Mouse (Mus musculus): ENCODE results near the gene Twsg1. TPM values are rescaled to one million over a fixed set of nuclear protein-coding genes. Genes with fewer than 3 reads are reported as not detected.
A peak's percentile ranks its signal among the peaks of the same experiment; 100 is the strongest.

The Twsg1 gene
- total RNA-seq, 2 experiments from 2014 or later, result 27.1 to 27.6 TPM

DNA sequence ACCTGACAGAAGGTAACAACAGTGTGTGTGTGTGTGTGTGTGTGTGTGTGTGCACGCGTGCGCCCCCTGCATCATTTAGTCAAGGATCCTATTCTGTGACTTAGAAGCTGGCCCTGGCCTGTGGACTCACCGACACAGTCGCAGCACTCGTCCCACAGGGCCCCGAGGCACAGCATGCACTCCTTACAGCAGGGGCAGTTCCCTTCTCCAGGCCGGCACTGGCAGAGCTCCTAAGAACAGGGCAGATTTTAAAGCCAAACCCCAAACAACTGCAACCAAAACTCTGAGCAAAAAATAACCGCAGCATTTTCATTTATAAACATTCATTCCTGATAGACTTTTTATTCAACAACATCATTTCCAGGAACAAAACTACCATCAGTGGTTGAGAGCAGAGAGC lies 13.4 kb downstream of the Twsg1 start:
- no peak for DNase-seq (ENCODE audit: low spot score in 2 of 2)

DNA sequence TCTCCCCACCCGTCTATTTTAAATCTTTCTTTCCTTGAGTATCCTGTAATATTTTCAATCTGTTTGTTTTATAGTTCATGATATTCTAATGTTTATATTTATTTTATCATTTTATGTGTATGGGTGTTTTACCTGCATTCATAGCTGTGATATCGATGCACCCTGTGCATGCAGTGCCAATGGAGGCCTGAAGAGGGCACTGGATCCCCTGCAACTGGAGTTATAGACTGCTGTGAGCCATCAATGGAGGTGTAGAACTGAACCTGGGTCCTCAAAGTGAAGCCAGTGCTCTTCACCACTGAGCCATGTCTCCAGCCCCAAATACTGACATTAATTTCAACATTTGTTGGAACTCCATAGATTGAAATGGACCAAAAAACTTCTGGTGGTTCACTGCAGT lies 17.3 kb downstream of the Twsg1 start:
- no peak for DNase-seq (ENCODE audit: low spot score in 2 of 2)

DNA sequence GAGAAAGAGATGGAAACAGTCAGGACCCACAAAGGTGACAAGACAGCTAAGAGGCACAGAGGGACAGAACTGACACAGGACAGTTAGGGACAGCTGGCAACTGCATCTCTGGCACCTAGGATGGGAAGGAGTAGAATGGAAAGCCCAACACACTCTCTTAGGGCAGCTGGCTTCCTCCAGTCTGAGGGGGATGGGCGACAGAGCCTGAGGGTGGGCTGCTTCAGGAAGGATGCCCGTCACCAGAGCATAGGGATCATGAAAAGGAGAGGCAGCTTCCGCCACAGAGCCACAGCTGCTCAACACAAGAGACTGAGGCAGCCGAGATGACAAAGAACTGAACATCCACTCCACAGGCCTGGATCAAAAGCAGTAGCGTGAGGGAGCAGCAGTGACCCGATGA lies 19.5 kb downstream of the Twsg1 start:
- no peak for DNase-seq (ENCODE audit: low spot score in 2 of 2)

DNA sequence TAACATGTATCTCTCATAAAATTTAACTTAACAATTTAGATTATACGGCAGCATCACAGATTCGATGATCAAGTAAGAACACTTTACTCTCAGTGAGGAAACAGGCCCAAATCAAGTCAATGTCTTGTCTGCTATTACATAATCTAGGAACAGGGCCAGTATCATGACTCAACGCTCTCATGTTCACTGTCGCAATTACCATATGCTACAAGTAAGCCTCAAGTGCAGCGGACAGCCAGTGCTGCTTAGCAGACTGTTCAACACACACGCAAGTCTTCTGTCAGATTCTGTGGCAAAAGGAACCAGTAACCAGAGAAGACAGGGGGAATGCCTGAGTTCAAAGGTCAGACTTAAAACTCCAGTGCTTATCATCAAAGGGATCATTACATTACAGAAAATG lies 20.1 kb downstream of the Twsg1 start:
- peak; percentile 69 to 92 for DNase-seq (ENCODE audit: low spot score in 2 of 2)

DNA sequence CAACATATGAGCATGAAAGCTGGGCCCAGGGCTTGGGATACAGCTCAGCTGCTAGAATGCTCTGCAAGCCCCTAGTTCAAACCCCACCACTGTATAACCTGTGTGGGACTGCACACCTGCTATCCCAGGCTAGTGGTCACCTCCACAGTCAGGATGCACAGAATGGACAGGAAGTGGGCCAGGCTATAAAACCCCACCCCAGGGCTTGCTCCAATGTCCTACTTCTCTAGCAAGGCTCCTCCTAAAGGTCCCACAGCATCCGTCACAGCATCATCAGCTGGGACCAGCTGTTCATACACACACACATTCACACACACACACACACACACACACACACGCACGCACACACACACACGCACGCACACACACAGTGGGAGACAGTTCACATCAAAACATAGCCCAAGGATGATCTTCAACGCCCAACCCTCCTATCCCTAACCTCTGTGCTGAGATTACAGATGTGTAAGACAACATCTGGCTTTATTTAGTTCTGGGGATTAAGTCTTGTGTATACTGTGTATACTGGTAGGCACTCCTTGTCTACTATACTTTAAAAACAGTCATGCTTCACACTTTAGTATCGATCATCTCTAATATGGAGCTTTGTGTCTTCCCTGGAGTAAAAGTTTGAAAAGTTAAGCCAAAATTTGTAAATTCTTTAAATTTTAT lies 20.7 kb downstream of the Twsg1 start:
- no peak for DNase-seq (ENCODE audit: low spot score in 2 of 2)

DNA sequence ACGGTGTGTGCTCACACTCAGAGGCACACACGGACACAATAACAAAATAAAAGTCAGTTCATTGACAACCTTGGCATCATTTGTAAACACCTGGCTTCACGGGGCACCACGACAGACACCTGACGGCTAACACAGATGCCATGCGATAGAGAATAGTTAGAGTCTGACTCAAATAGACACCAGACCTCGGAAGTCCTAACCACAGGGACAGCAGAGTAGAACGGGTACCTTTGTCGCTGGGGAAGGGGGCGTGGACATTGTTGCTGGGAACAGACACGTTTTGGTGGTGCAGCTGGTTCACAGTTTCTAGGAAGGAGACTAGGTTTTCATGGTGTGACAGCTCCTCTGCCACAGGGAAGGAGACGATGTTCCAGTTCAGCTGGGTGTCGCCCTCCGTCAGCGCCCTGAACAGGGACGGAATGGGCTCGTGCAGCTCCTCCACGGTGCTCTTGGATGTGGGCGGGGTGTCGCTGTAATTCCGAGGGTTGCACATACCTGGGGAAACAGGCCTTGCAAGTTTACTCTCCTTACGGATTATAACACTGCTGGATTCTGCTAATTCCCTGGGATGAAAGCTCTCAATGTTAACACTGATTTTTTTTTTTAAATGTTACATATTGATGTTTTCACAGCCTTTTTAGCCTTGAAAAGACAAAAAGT lies 21.6 kb downstream of the Twsg1 start:
- DNase-seq (ENCODE audit: low spot score in 2 of 2), result no peak

DNA sequence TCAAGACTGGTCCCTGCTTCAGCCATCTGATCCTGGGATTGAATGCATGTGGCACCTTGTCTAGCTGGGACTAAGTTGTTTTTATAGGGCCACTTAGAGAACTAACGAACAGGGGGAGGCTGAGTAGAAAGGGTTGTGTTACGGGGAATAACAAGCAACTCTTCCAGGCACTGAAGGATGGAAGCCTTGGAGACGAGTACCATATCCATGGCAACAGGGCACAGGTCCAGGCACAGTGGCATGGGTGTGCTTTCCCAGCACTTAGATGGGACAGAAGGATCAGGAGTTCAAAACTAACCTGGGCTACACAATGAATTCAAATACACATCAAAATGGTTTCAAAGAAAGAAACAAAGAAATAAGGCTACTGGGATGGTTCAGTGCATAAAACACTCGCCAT lies 23.9 kb downstream of the Twsg1 start:
- DNase-seq (ENCODE audit: low spot score in 2 of 2), result peak in 1 of 2 experiments; percentile 70

DNA sequence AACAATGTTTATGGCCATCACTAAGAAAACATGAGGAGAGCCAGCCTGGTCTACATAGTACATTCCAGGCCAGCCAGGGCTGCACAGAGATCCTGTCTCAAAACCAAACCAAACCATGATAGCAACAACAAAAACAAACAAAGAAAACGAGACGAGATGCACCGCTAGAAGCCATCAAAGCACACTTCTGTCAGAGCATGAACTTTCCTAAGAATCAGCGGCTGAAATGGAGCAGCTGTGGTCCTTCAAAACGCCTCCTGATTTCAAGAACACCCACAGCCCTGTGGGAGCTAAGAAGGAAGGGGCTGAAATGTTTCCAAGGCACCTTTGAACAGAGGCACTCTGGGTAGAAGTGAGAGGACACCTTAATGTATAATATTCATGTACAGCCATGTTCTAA lies 26.8 kb downstream of the Twsg1 start:
- DNase-seq (ENCODE audit: low spot score in 2 of 2), result no peak

DNA sequence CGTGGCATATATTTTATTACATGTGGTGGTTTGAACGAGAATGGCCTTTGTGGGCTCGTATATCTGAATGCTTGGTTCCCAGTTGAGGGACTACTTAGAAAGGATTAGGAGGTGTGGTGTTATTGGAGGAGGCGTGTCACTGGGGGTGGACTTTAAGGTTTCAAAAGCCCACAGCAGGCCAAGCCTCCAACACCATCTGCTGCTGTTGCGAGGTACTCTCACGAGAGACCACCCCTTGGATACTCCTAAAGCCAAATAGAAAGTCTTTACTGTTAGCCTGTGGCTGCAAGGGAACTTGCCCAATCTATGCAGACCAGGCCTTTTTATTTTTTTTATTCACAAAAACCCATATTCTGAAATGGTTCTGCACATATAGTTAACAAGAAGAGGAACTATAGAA lies 29.1 kb downstream of the Twsg1 start:
- no peak for DNase-seq (ENCODE audit: low spot score in 2 of 2)

DNA sequence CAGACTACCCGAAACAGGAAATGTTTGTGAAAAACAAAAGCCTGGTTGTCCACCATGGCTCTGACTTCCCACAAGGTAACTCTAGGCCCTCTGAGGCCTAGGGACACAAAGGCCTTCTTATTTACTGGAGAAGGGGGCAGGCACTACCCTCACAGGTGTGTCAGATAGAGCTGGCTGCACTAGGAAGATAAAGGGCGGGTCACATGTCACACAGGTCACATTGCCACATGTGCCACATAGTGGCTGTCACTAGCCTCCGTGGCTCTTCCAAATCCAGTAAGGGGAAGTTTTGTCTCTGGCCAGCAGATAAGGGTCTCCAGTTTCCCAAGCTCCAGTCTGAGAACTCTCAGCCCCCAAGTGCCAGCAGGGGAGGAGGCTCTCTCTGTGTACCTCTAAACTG lies 31.8 kb downstream of the Twsg1 start:
- no peak for DNase-seq (ENCODE audit: low spot score in 2 of 2)

DNA sequence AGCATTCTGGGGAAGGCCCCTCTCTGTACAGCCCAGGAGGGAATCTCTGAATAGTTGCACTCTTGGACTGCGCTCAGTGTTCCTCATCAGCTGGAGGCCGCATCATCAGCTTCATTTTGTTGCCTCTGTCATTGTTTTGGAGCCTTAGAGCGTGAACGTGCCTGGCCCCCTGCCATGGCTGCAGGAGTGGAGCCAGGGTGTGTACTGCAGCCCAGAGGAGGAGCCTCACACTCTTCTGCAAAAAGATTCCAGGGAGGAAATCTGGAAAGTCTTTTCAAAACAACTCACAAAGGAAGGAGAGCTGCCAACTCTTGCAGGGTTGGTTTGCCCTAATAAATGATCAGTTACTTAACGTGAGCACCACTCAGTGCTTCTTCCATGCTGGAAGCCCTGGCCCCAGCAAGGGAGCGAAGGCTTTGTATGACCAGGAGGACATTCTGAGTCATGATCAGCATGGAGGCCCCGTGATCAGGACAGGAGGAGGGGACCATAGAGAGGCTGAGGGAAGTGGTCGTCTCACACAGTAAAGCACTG lies 34.8 kb downstream of the Twsg1 start:
- peak; percentile 65 to 86 for DNase-seq (ENCODE audit: low spot score in 2 of 2)

DNA sequence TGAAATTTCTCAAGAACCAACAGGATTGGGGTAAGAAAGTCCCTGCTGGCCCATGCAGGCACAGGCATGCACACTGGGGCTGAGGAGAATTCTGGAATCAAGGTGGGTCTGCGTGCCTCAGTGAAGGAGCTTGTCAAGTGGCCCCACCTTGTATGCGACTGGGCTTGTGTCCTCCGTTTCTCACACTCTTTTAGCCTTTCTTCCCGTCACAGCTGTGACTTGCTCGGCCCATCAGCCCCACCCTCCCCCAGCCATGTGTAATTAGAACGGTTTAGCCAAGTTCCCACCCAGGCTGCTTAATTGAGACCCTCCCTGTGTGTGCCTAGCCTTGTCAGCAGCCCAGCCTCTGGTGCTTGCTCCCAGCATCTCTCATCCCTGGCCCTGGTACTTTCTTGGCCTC lies 36.9 kb downstream of the Twsg1 start:
- DNase-seq (ENCODE audit: low spot score in 2 of 2), result no peak

DNA sequence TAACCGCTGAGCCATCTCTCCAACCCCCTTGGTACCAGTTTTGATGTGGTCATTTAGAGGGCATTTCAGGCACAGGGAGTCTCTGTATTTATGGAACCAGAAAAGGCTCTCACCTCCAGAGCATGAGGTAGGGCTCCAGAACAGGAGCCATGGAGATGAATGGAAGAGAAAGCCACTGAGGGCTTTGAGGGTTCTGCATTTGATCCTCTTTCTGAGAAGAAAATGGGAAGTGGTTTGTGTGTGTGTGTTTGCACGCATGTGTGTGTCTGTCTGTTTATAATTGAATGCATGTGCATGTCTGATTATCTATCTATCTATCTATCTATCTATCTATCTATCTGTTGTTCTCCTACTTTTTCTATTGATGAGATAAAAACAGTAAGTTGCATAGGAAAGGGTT lies 38.8 kb downstream of the Twsg1 start:
- DNase-seq (ENCODE audit: low spot score in 2 of 2), result no peak

DNA sequence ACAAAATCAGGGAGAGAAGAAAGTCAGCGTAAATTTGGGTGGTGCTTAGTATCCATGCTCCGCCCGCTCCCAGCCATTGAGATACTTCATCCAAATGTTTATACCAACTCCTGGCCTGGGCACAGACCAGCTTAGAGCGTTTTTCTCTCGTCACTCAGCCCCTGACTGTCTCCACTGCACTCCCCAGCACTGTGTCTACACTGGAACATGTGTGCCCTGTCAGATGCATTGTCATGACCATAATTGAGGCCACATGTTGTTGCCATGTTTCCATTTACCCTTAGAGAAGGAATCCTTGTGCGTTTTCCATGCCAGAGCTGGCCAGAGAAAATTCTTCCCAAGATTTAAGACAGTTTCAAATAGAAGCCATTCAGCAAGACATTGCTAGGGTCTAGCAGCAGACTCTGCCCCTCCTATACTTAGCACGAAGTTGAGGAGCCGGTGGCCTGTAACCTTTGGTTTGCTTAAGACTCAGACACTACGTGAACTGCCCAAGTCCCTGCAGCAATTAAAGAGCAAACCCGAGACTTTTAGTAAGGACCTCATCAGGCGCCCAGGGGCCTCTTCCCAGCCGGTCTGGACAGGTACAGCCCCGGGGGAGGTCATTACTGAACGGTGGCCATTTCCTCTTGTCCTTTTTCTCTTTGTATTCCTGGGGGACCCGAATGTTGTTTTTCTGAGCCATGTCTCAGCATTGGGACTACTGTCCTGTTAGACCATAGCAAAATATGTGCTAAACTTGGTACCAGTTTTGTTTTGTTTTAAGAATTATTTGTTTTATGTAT lies 39.5 kb downstream of the Twsg1 start:
- no peak for DNase-seq (ENCODE audit: low spot score in 2 of 2)

DNA sequence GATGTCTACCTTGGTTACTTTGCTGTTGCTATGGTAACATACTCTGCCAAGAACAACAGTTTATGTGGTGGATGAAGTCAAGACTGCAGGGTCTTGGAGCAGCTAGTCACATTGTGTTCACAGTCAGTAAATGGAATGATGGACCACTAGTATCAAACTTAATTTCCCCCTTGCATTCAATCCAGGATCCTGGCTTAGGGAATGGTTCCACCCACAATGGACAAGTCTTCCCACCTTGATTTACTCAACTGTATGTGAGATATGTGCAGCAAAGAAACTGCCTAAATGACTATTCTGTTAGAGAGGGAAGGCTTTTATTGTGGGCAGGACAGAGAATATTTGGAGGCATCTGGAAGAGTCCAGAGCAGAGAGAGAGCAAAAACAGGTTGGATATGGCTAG lies 42.8 kb downstream of the Twsg1 start:
- DNase-seq (ENCODE audit: low spot score in 2 of 2), result no peak

DNA sequence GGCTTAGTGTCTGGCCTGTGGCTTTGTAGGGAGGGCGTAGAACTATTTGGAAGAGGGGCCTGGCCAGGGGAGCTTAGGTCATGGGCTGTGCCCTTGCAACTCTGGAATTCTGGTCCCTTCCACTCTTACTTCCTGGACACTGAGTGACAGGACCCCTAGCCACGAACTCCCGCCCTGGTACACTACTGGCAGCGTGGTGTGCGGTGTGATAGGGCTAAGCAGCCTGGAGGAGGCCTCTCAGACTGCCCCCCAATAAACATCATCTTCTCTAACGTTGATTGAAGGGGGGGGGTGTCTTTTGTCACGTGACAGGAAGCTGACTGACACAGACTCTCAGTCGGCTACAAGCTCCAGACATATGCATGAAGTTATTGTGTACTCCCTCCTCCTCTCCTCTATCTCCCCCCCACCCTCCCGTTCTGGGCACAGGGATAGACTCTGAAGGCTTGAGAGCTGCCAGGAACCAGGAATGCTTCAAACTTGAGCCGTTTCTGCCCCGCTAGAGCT lies 44.1 kb downstream of the Twsg1 start:
- no peak for DNase-seq (ENCODE audit: low spot score in 2 of 2)

DNA sequence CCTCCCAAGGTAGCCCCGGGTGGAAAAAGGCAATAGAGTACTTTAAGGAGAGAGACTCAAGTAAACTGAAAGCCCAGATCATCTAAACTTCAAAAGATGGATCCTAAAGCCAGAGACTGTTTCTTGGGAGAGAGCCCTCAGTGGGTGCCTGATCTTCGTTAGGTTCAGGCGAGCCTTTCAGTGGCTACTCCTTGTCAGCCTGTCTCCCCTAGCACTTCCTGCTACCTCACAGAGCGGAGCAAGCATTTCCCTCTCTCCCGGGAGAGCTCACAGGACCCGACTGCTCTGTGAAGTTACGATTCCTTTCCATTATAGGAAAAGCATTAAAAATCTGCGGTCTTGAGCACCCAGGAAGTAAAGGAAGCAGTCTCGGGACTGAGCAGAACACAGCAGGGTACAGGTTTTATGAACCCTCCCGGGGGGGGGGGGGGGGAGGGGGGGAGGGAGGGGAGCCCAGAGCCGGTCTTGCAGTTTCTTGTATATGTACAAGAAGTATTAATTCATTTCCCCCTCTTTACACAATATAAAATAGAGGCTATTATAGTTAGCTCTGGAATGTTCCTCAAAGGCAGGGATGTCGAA lies 44.6 kb downstream of the Twsg1 start:
- no peak for DNase-seq (ENCODE audit: low spot score in 2 of 2)

DNA sequence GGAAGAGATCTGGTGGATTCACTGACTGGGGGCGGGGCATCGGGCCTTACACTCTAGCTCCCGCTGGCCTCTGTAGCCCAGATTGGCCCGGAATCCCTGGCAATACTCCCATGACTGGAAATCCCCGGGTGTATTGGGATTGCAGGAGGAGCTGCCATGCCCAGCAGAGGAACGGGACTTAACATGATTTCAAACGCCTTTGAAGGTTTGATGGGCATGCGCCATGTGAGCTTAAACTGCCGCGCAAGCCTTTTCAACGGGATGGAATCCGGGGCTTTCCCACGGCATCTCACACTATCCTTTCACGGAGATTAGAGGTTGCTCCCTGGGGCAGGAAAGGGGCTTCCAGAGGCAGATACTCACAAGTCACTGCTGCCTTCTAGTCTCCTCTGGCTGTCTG lies 45.8 kb downstream of the Twsg1 start:
- no peak for DNase-seq (ENCODE audit: low spot score in 2 of 2)

DNA sequence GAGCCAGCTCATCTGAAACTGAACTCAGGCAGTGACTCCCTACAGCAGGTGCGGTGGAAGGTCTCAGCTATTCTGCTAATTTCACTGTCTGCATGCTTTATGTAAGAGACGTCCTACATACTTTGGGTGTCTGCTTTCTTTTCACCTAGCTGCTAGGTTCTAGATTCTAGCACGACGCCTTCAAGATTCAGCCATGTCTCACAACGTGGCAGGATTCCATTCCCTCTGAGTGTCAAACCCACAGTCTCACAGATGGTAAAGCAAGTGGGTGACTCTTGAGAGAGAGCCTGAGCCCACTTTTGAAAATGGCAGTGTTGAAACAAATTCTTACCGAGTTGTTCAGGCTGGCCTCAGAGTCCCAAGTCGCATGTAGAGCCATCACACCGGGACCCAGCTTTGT lies 47.2 kb downstream of the Twsg1 start:
- DNase-seq (ENCODE audit: low spot score in 2 of 2), result no peak

DNA sequence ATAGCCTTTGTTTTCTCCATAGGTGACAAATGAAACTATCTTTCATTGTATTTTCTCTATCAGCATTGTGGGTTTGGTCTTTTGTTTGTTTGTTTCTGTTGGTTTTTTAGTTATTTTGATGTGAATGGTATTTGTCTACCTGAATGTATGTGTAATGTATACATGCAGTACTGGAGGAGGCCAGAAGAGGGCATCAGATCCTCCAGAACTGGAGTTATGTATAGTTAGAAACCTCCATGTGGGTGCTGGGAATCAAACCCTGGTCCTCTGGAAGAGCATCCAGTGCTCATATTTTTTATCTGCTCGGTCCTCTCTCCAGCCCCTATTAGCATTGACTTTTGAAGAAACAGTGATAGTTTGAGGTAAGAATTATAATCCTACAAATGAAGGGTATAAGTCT lies 48.0 kb downstream of the Twsg1 start:
- no peak for DNase-seq (ENCODE audit: low spot score in 2 of 2)

DNA sequence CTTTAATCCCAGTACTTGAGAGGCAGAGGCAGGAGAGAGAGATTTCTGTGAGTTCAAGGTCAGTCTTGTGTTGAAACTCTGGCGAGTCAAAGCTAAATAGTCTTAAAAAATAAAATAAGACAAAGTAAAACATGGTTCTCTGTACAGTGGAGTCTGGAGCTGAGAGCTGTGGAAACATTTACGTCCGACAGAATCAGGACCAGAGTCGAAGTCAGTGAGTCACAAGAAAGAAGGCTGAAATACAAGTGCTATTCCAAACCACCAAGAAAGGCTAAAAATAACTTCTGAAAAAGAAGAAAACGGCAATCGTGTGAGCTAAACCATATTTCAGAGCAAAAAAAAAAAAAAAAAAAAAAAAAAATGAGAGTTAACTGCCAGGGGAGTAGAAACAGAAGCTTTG lies 48.7 kb downstream of the Twsg1 start:
- DNase-seq (ENCODE audit: low spot score in 2 of 2), result no peak

DNA sequence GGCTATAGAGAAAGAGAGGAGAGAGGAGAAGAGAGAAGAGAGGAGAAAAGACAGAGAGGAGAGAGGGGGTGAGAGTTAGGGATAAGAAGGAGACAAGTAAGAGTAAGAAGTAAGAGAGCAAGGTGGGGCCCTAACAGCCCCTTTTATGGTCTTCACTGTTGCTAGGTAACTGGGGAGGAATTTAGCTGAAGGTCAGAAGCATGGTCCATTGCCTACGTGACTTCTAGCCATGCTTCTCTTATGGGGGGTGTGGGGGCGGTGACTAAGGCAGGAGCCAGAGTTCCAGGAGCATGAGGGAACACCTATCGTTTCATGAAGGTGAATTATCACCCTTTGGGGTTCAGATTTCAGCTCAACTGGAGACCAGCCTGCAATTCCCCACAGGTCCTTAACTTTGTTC lies 55.0 kb downstream of the Twsg1 start:
- DNase-seq (ENCODE audit: low spot score in 2 of 2), result no peak

Data from layer of hippocampus, adult 18-20 months (tissue).